Mouse (Mus musculus): ENCODE results near the gene Ptch1. TPM values are rescaled to one million over a fixed set of nuclear protein-coding genes. Genes with fewer than 3 reads are reported as not detected.

Gene Ptch1
- polyA plus RNA-seq, 1 experiment from 2014 or later: 1.8 TPM

DNA sequence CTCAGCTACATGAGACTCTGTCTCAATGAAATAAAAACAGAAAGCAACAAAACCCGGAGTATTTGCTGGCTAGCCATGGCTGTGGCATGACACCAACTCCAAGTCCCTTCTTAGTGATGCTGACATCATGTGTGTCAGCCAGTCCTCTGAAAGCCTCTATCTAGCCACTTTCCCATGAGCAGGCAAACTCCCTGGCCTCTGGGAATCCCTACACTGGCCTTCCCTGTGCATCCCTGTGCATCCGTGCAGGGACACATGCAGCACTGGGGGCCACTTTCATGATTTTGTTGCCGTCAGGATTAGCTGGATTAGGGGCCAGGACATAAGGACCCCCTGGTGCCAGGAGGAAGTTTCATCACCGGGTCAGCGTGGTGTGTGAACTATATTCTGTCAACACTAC lies 20.0 kb downstream of the Ptch1 start:
- H3K4me3 ChIP-seq (ENCODE audit: inconsistent target): no peak overlapping the region
- H3K27ac ChIP-seq: no peak overlapping the region
- WGBS (ENCODE audit: missing documents): 70% methylated on average over 5 of the region's 5 CpGs
- no peaks in the 10 kb centered on the region for H3K36me3 ChIP-seq (ENCODE audit: inconsistent target)
- no peaks in the 10 kb centered on the region for H3K79me2 ChIP-seq (ENCODE audit: inconsistent target)

DNA sequence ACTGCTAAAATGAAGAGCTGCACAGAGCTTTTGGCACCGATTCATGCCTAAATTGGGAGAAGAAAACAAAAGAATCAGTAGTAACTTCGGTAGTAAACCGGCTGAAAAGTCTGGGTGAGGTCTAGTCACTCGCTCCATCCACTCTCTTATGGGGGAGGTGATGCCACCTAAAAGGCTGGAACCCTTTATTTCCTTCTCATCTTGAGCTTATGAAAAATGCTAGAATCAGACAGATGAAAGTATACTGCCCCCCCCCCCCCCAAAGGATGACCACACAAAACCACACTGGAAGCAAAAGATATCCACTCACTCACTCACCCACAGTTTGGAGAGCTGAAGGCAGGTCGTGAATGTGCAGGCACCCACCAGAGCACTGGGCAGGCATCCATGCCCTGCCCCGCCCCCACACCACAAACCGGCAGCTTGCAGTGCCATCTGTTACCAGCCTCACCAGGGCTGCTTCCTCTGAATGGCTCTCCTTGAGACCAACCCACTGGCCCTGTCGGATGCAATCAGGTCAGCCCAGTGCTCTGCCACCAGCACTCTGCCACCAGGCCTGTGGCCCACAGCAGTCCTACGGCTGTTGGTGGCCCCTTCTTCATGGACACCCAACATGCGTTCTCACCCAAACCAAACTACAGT lies 21.0 kb downstream of the Ptch1 start:
- Histone ChIP-seq H3K27ac (no peak overlapping the region), H3K36me3 (ENCODE audit: inconsistent target) (no peaks in the 10 kb centered on the region), H3K79me2 (ENCODE audit: inconsistent target) (no peaks in the 10 kb centered on the region), H3K4me3 (ENCODE audit: inconsistent target) (no peak overlapping the region)
- WGBS (ENCODE audit: missing documents): 46% methylated on average over 10 of the region's 10 CpGs

DNA sequence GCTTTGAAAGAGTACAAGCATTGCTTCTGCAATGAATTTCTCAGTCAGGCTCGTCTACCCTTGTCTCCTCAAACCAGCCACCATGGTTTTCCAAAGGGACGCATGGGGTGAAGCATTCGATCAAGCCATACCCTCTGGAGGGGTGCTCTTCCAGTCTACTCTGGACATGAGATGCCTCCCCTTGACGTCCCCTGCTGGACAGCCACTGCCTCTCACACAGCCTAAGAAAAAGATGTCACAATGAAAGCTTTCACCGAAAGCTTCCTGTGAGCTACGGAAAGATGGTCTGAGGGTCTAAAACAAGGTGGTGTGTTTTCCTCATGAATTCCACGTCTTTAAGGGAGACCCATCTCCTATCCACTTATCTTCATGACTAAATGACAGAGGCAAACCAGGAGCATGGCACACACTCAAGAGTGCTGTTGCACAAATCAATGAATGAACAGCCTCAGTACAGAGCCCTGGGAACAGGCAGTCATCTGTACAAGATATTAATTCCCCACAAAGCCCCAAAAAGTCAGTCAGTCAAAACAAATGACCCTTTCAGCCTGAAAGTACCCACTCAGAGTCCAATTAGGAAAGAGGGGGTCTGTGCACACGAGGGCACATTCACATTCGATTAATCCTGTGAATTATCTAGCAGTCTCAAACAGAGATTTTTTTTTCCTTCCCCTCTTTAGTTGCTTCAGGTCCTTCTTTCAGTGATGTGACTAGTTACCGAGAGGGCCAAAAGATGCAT lies 21.7 kb downstream of the Ptch1 start:
- Histone ChIP-seq H3K79me2 (ENCODE audit: inconsistent target) (no peaks in the 10 kb centered on the region), H3K36me3 (ENCODE audit: inconsistent target) (no peaks in the 10 kb centered on the region), H3K27ac (no peak overlapping the region), H3K4me3 (ENCODE audit: inconsistent target) (no peak overlapping the region)
- 94% methylated on average over 10 of the region's 10 CpGs for WGBS (ENCODE audit: missing documents)

DNA sequence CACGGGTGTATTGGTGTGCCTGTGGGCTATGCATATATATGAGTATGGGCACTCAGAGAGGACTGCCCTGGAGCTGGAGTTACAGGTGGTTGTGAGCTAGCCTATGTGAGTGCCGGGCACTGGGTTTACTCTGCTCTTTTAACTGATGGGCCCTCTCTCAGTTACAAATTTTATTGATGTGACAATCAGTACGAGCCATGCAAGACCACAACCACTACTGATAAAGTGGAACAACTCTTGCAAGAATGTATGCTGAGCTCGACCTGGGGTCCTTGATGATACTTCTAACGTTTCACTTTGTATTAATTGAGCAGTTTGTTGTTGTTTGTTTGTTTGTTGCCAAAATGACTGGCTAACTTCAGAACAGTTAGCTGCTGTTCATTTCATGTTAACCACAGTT lies 23.0 kb downstream of the Ptch1 start:
- H3K4me3 ChIP-seq (ENCODE audit: inconsistent target): no peak overlapping the region
- H3K36me3 ChIP-seq (ENCODE audit: inconsistent target): no peaks in the 10 kb centered on the region
- no peak overlapping the region for H3K27ac ChIP-seq
- no peaks in the 10 kb centered on the region for H3K79me2 ChIP-seq (ENCODE audit: inconsistent target)
- 95% methylated on average over 5 of the region's 5 CpGs for WGBS (ENCODE audit: missing documents)

DNA sequence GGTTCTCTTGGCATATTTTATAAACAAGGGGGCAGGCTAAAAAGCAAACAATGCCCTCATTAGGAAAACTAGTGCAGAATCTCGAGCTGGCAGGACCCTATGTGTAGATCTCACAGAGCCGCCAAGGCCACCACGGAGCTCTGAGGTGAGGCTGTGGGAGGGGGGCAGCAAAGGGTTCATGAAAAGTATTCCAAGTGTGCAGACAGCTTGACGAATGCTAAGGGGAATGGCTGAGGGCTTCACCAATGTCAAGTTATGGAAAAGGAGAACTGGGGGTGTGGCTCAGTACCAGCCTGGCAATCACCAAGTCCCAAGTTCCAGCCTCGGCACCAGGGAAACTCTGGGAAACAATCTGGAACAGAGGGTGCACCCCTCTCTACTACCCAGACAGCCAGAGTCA lies 24.2 kb downstream of the Ptch1 start:
- no peak overlapping the region for H3K27ac ChIP-seq

DNA sequence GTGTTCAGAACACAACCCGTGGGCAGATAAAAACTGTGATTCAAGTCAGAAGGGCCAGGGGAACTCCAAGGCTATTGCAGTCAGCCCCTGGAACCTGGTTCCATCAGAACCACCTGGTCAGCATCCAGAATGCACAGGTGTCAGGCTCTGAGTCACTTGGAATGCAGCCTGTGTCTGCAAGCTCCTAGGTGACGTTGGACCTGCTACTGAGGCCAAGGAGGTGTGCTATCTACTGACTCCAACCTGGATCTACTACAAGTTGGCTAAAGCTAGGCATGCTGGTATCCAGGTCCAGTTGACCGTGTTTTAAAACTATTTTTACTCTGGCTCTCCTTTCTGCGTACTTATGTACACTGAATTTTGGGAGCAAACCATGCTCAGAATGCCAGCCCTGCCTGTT lies 24.8 kb downstream of the Ptch1 start:
- Histone ChIP-seq H3K36me3 (ENCODE audit: inconsistent target) (no peaks in the 10 kb centered on the region), H3K27ac (no peak overlapping the region), H3K79me2 (ENCODE audit: inconsistent target) (no peaks in the 10 kb centered on the region), H3K4me3 (ENCODE audit: inconsistent target) (no peak overlapping the region)
- WGBS (ENCODE audit: missing documents): 93% methylated on average over 4 of the region's 4 CpGs

More for the DNA sequence above, 24.2 kb downstream of the Ptch1 start:
- Histone ChIP-seq H3K4me3 (ENCODE audit: inconsistent target) (no peak overlapping the region), H3K36me3 (ENCODE audit: inconsistent target) (no peaks in the 10 kb centered on the region), H3K79me2 (ENCODE audit: inconsistent target) (no peaks in the 10 kb centered on the region)
- 89% methylated on average over 5 of the region's 5 CpGs for WGBS (ENCODE audit: missing documents)

DNA sequence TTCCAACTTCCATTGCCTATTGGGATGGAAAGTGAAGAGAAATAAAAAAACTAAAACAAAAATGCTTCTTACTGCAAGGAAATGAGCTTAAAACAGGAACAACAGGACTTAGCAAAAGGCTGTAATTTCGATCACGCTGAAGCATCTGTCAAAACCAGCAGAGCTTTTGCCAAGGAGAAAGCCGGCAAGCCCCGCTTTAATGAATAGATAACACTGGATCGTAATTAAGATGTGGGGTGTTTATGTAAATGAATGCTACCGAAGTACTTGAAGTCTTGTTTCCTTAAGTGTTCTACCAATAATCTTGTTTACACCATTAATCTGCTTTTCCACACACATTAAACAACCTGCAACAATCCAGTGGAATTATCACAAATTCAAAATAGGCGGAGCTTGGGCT lies 28.1 kb downstream of the Ptch1 start:
- Histone ChIP-seq H3K4me3 (ENCODE audit: inconsistent target) (no peak overlapping the region), H3K79me2 (ENCODE audit: inconsistent target) (no peaks in the 10 kb centered on the region), H3K36me3 (ENCODE audit: inconsistent target) (no peaks in the 10 kb centered on the region), H3K27ac (no peak overlapping the region)
- 93% methylated on average over 7 of the region's 7 CpGs for WGBS (ENCODE audit: missing documents)

DNA sequence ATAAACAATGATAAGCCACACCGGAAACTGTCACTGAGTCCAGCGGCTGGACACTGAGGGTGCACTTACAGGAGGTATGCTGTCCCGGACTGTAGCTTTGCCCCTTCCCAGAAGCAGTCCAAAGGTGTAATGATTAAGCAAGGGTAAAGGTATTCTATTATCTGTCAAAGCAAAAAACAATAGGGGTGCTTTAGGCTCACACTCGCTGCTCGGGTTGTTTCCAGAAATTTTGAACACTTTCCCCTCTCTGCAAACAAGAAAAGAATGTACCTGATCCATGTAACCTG lies 28.5 kb downstream of the Ptch1 start:
- Histone ChIP-seq H3K27ac (no peak overlapping the region), H3K79me2 (ENCODE audit: inconsistent target) (no peaks in the 10 kb centered on the region), H3K4me3 (ENCODE audit: inconsistent target) (no peak overlapping the region), H3K36me3 (ENCODE audit: inconsistent target) (no peaks in the 10 kb centered on the region)
- WGBS (ENCODE audit: missing documents): 96% methylated on average over 5 of the region's 5 CpGs

DNA sequence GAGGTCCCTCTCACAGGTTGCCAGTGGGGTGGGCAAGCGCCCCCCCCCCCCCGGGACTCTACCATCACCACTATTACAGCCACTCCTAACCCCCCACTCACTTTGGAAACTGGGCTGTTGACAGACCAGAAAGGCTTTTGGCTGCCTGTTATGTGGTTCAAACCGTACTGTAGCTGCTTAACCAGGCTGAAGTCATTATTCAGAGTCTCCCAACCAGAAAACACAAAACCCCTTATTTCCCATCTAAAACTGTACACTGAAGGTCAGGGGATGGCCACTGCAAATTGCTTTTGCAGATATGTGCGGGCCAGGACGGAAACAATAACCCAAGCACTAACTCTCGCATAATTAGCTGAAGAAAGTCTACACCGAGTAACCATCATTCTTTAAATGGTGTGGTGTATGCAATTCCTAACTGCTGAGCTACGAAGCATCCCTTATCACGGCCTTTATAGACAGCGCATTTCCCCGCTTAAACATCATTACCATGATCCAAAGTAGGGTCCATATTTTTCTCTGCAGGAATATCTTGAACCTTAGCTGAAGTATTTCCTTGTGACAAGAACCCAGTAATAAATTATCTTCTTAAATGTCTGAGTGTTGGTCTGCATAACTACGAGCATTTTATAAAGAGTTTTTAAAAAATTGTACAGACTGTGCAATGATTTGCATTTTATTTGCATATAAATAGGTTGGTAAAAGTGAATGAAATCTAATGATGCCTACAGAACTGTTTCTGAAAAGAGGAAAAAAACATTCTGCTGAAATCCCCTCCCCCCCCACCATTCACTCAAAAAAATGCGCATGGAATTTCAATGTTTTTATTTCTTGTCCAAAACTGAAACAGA lies 29.1 kb downstream of the Ptch1 start:
- no peak overlapping the region for H3K27ac ChIP-seq
- H3K79me2 ChIP-seq (ENCODE audit: inconsistent target): no peaks in the 10 kb centered on the region
- no peaks in the 10 kb centered on the region for H3K36me3 ChIP-seq (ENCODE audit: inconsistent target)
- 97% methylated on average over 13 of the region's 13 CpGs for WGBS (ENCODE audit: missing documents)
- H3K4me3 ChIP-seq (ENCODE audit: inconsistent target): no peak overlapping the region

DNA sequence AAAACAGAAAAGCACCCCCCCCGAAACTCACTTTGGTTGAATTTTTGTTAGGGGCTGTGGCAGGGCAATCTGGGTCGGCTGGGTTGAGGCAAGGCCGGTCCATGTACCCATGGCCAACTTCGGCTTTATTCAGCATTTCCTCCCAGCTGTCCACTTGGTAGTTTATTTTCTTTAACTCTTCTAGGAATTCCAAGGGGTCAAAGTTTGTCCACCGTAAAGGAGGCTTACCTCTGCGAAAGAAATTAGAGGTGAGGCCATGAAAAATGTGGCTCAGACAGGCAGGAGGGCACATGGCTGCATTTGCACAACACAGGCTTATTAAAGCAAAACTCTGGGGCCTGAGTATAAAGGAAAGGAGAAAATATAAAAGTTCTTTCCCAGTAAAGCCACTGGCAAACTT lies 29.9 kb downstream of the Ptch1 start:
- no peak overlapping the region for H3K4me3 ChIP-seq (ENCODE audit: inconsistent target)
- H3K36me3 ChIP-seq (ENCODE audit: inconsistent target): no peaks in the 10 kb centered on the region
- H3K79me2 ChIP-seq (ENCODE audit: inconsistent target): no peaks in the 10 kb centered on the region
- H3K27ac ChIP-seq: no peak overlapping the region
- WGBS (ENCODE audit: missing documents): 95% methylated on average over 6 of the region's 6 CpGs

DNA sequence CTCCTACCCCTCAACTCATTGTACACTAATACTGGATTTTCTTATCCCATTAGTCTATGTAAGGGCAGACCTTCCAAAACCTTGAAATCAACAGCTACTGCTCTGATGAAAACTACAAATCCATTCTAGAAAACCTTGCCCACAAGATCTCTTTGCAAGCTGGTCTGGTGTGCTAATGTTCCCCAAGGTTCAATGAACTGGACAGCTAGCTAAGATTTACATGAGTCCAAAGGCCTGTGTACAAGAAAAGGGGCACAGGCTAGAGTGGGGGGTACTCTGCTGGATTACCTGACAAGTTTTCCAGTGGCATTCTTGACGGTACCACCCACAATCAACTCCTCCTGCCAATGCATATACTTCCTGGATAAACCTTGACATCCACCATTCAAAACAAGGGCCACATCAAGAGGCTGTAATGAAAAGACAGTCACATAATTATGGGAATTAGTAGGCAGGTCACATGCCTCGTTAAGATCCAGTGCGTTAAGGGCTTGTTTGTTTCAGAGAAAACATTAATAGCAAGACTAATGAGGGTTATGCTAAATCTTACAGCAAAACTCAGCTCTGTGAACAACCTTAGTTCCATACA lies 30.5 kb downstream of the Ptch1 start:
- 100% methylated on average over 3 of the region's 3 CpGs for WGBS (ENCODE audit: missing documents)
- no peak overlapping the region for H3K4me3 ChIP-seq (ENCODE audit: inconsistent target)
- H3K79me2 ChIP-seq (ENCODE audit: inconsistent target): no peaks in the 10 kb centered on the region
- H3K36me3 ChIP-seq (ENCODE audit: inconsistent target): no peaks in the 10 kb centered on the region
- H3K27ac ChIP-seq: no peak overlapping the region

DNA sequence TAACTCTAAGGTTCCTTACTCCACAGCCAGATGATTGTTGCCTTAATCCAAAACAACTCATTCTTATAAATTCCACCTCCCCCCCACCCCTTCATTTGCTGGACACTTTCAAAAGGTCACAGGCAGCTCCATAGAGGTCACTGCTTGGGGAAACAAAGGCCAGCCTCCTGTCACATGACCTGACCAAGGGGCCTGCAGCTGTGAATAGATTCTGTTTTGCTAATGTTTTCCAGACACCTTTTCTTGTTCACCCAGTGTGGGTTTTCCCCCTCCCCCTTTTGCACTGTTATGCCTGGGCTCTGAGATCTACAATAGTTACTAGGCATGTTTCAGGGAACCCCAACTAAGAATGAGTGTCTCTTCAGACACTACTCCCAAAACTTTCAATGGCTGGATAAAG lies 31.9 kb downstream of the Ptch1 start:
- Histone ChIP-seq H3K79me2 (ENCODE audit: inconsistent target) (no peaks in the 10 kb centered on the region), H3K27ac (no peak overlapping the region), H3K36me3 (ENCODE audit: inconsistent target) (no peaks in the 10 kb centered on the region), H3K4me3 (ENCODE audit: inconsistent target) (no peak overlapping the region)

DNA sequence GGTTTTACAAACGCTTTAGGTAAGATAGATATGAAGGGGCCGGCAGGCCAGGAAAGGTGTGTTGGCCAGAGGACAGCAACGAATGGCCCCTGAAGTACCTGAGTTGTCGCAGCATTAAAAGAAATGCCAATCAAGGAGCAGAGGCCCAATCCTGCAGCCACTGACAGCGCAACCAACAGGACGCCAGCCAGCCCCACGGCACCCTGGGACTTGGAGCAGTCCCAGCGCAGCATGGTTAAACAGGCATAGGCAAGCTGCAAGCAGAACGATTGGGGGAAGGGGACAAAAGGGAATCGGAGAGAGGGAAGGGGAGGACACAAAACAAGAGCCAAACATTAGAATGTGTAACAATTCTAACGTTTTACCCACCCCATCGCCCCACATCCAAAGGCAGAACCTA lies 32.8 kb downstream of the Ptch1 start:
- H3K4me3 ChIP-seq (ENCODE audit: inconsistent target): no peak overlapping the region
- no peaks in the 10 kb centered on the region for H3K36me3 ChIP-seq (ENCODE audit: inconsistent target)
- H3K79me2 ChIP-seq (ENCODE audit: inconsistent target): no peaks in the 10 kb centered on the region
- 95% methylated on average over 11 of the region's 12 CpGs for WGBS (ENCODE audit: missing documents)
- H3K27ac ChIP-seq: no peak overlapping the region

DNA sequence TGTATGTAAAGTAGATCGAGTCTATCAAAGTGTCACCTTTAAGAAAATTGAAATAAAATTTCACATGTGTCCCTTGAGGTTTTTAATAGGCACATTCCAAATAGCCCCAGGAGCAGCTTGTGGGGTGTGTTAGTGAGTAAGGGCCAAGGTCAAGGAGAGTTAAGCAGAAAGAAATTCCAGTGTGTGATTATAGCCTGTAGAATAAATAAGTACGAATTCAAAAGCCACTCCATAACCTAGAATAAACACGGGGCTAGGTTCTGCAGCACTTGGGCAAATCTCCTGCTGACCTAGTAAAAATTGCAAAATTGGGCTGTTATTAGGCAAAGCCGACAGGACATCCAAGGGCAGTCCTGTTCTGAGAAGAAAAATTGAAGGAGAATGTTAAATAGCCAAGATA lies 38.4 kb downstream of the Ptch1 start:
- H3K4me3 ChIP-seq (ENCODE audit: inconsistent target): no peak overlapping the region
- no peaks in the 10 kb centered on the region for H3K36me3 ChIP-seq (ENCODE audit: inconsistent target)
- no peaks in the 10 kb centered on the region for H3K79me2 ChIP-seq (ENCODE audit: inconsistent target)
- no peak overlapping the region for H3K27ac ChIP-seq
- 94% methylated on average over 4 of the region's 4 CpGs for WGBS (ENCODE audit: missing documents)

DNA sequence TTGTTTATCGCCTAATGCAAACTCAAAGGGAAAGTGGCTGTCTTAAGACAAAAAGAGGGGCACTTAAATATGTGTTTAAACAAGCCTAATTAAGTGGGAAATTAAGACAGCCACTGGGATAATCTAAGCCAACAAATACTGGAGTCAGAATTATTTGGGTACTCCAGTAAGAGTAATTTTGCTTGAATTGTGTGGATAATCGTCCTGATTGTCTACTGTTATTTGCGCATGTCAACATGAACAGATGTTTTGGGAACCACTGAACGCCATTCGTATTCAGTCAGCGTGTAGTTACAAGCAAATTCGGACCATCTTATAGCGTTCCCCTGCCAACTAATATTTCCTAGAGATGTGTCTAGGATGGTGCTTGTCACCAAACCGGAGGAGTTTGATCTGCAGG lies 42.5 kb downstream of the Ptch1 start:
- no peaks in the 10 kb centered on the region for H3K36me3 ChIP-seq (ENCODE audit: inconsistent target)
- 95% methylated on average over 9 of the region's 9 CpGs for WGBS (ENCODE audit: missing documents)
- no peak overlapping the region for H3K27ac ChIP-seq
- no peaks in the 10 kb centered on the region for H3K79me2 ChIP-seq (ENCODE audit: inconsistent target)
- H3K4me3 ChIP-seq (ENCODE audit: inconsistent target): no peak overlapping the region
